Mouse (Mus musculus) gastrocnemius, postnatal 14 days (tissue): ENCODE measurements at regions not wholly inside any gene's neighbourhood (a gene's known extent, or its start where the extent isn't known, plus 50 kb on each side); places are given as distances from the start of the nearest gene placed in this dataset.

Experiments used
- DNase-seq: peaks from one replicate; pipeline ENCODE4 v3.0.0; 2021; ENCODE audit warnings: mixed read lengths
- intact Hi-C: fragments of 180-260 bp; cut with DNase I; formaldehyde crosslinking; loops from one replicate; pipeline ENCODE4 v1.15.1; 2025; ENCODE audit warnings: low total_unique reads

- DNase-seq = no peak
- intact Hi-C loops = no loop called here
Measured at GRCm38 (mm10) chr10:125840388-125840787, 125.6 kb upstream of the Lrig3 start.

GRCm38 (mm10) chr10:125844336-125844865 is 121.6 kb upstream of the Lrig3 start:
- intact Hi-C loops = no loop called here
- DNase-seq = no peak

- intact Hi-C loops = no loop called here
- no peak for DNase-seq
Measured at GRCm38 (mm10) chr10:125845014-125845514, 120.9 kb upstream of the Lrig3 start.

GRCm38 (mm10) chr10:125850370-125850769 is 115.6 kb upstream of the Lrig3 start:
- intact Hi-C loops = no loop called here
- no peak for DNase-seq

GRCm38 (mm10) chr10:125861734-125862133 is 104.2 kb upstream of the Lrig3 start:
- DNase-seq = no peak
- intact Hi-C loops = no loop called here

- intact Hi-C loops = no loop called here
- DNase-seq = no peak
Measured at GRCm38 (mm10) chr10:125866346-125866745, 99.6 kb upstream of the Lrig3 start.

GRCm38 (mm10) chr10:125884563-125884962 is 81.4 kb upstream of the Lrig3 start:
- intact Hi-C loops = no loop called here
- no peak for DNase-seq

- intact Hi-C loops = no loop called here
- DNase-seq = no peak
Measured at GRCm38 (mm10) chr10:125885796-125886195, 80.2 kb upstream of the Lrig3 start.

- intact Hi-C loops = no loop called here
- no peak for DNase-seq
Measured at GRCm38 (mm10) chr10:125892122-125892521, 73.8 kb upstream of the Lrig3 start.

GRCm38 (mm10) chr10:125895744-125896482 is 70.1 kb upstream of the Lrig3 start:
- no peak for DNase-seq
- intact Hi-C loops = no loop called here

GRCm38 (mm10) chr10:125896646-125897045 is 69.3 kb upstream of the Lrig3 start:
- no peak for DNase-seq
- intact Hi-C loops = no loop called here

- intact Hi-C loops = no loop called here
Measured at GRCm38 (mm10) chr10:125899504-125899903, 66.5 kb upstream of the Lrig3 start.

GRCm38 (mm10) chr10:125900562-125900961 is 65.4 kb upstream of the Lrig3 start:
- intact Hi-C loops = no loop called here
- no peak for DNase-seq

More at GRCm38 (mm10) chr10:125899504-125899903, 66.5 kb upstream of the Lrig3 start:
- no peak for DNase-seq

- no peak for DNase-seq
- intact Hi-C loops = no loop called here
Measured at GRCm38 (mm10) chr10:125902668-125903067, 63.3 kb upstream of the Lrig3 start.

GRCm38 (mm10) chr10:125912207-125912606 is 53.8 kb upstream of the Lrig3 start:
- intact Hi-C loops = no loop called here
- no peak for DNase-seq
